Mouse (Mus musculus): ENCODE measurements around the gene Olfr618.
"Not testable (repeated sequence)": the region's sequence is repeated elsewhere in the genome, so short reads cannot be mapped to it uniquely, and the experiment has no call there.

The Olfr618 gene

GRCm38 (mm10) chr7:103589803-103590202, at the start of gene Olfr618:
TSS of gene Olfr618 (plus strand) at chr7:103590103.
- DNase-seq (ENCODE audit: low read depth in 1 of 2, low spot score in 2 of 2) = no peak

DNA sequence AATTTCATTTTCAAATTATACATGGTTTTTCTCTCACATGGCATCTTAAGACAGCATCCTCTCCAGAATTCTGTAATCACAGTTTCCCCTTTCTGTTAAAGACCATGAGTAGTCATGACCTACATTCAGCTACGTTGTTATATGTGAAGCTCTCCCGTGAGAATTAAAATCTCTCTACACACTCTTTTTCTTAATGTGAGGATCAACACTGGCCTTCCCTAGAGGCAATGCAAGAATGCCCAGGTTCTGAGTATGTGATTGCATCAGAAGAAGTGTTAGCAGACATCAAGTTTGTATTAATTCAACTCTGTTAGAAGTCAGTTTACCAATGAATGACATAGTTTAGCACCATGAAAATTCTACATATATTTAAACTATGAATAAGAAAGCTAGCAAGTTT, 47.3 kb upstream of the Olfr618 start, which contains the start of gene Olfr612:
Olfr612 (minus strand) TSS at position 101 of the 400 bp plus-strand sequence.
- DNase-seq (ENCODE audit: low read depth in 1 of 2, low spot score in 2 of 2) = not testable (repeated sequence)

DNA sequence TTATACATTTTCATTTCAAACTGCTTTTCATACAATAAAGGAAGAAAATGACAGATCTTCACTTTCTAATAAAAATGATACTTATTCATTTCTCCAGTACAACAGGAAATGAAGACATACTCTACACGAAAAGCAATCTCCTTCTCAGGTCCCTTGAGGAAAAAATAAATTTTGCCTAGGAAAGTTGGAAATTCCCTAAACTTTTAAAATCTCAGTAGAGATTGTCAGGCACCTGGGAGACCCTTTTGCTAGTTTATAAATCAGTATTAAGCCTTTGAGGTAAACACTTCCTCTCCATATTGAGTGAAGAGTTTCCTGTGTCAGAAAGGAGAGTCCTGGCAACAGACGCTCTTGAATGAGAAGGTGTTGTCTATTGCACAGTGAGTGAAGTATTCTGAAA, 42.1 kb upstream of the Olfr618 start, which contains the start of gene Olfr613:
Olfr613 (plus strand) TSS at position 301 of the 400 bp plus-strand sequence.
- no peak for DNase-seq (ENCODE audit: low read depth in 1 of 2, low spot score in 2 of 2)

- no peak for DNase-seq (ENCODE audit: low read depth in 1 of 2, low spot score in 2 of 2)
These were observed 34.1 kb upstream of the Olfr618 start, which contains the start of gene Olfr615 for GRCm38 (mm10) chr7:103555779-103556178. TSS of gene Olfr615 (plus strand) at chr7:103556079.

GRCm38 (mm10) chr7:103569043-103569442, 20.9 kb upstream of the Olfr618 start, which contains the start of gene Olfr616:
TSS of gene Olfr616 (minus strand) at chr7:103569143.
- DNase-seq (ENCODE audit: low read depth in 1 of 2, low spot score in 2 of 2) = no peak

DNA sequence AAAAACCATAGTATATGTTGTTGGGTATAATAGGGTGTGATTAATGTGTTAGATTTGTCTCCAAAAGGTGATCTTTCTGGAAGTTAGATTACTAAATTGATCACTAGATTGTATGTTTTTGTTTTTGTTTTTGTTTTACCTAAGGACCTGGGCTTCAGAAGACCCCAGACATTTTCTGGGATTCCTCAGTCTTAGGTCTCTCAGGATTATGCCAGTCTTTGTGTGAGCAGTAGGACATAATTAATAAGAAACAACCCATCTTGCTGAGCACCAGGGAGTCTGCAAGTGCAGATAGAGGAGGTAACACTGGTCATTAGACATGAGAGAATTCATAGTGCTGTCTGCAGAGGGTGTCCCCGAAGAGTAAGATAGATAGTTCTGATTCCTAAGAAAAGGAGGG, 17.1 kb upstream of the Olfr618 start, which contains the start of gene Olfr617:
Olfr617 (plus strand) TSS at position 301 of the 400 bp plus-strand sequence.
- DNase-seq (ENCODE audit: low read depth in 1 of 2, low spot score in 2 of 2) = no peak

DNA sequence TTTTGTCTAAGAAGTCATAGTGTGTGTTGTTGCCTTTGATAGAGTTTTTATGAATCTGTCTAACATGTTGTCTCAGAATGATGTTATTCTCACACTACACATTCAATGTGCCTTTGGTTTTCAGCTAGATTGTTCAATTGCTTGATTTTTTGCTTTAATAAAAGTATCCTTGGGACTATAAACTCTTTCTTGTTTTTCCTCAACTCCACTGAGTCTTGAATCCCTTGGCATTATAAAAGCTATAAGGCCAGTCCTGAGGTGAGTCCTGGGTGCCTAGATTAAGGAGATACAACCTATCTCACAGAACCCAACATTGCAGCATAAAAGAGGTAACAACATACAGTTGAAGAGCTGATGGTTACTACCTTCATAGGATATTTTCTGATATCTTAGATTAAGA, 10.4 kb downstream of the Olfr618 start, which contains the start of gene Olfr619:
Olfr619 (plus strand) TSS at position 301 of the 400 bp plus-strand sequence.
- no peak for DNase-seq (ENCODE audit: low read depth in 1 of 2, low spot score in 2 of 2)

- DNase-seq (ENCODE audit: low read depth in 1 of 2, low spot score in 2 of 2) = no peak
These were observed 17.5 kb downstream of the Olfr618 start for GRCm38 (mm10) chr7:103607425-103607824.

DNA sequence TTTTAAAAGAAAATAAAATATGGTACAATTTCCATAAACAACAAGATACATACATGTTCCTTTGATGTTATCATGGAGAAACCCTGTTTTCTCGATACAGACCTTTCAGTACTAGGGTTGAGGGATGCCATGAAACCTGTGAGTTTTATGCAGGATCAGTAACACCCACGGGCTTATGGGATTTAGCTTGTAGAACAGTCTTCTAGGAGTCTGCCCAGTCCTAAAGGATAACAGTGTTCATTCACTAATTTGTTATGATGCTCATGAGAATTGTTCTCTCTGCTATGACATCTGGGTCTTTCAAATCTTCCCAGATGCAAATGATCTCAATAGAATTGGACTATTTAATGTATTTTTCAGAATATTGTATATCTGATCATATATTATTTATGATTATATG, 22.5 kb downstream of the Olfr618 start, which contains the start of gene Olfr620:
Olfr620 (minus strand) TSS at position 101 of the 400 bp plus-strand sequence.
- DNase-seq (ENCODE audit: low read depth in 1 of 2, low spot score in 2 of 2) = no peak

GRCm38 (mm10) chr7:103636795-103637194, 46.9 kb downstream of the Olfr618 start:
- DNase-seq (ENCODE audit: low read depth in 1 of 2, low spot score in 2 of 2) = no peak

DNA sequence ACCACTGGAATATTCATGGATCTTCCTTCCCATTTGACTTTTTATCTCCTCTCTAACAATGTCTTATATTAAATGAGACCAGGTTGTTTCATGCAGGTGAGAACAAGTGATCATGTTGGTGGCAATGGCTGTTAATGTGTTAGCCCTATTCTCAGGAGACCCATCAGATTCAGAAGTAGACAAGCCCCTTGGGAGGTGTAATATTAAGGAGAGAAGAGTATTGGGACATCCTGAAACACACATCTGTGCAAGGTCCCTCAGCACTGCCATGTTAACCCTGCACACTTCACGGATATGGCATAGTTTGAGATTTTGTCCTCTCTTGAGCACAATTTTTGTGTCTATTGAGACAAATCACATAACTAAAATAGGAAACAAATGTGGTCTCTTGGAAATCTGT, 52.7 kb downstream of the Olfr618 start, which contains the start of gene Olfr622:
Olfr622 (minus strand) TSS at position 101 of the 400 bp plus-strand sequence.
- no peak for DNase-seq (ENCODE audit: low read depth in 1 of 2, low spot score in 2 of 2)

DNA sequence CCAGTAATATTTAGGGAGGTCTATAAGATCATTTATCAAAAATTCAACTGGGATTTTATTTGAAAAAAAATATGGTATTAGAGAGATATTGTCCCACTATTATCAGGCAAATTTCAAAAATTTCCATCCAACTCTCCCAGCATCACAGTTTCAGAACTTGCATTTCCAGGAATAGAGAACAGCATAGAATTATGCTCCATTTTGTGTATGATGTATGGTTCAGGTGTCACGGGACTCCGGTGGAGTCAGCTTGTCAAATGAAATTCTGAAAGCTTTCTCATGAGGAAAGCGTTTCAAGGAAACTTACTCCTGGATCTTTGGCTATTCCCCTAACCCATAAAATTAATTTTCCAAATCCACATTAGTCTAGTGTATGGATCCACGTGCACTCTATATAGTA, 54.2 kb downstream of the Olfr618 start:
- DNase-seq (ENCODE audit: low read depth in 1 of 2, low spot score in 2 of 2) = no peak
